In genomic region chr6:49821961-49822870, GRCm38 (mm10) we compare ENCODE assay signal across 8 mouse cellular contexts. TPM values are rescaled to one million over a fixed set of nuclear protein-coding genes. Genes with fewer than 3 reads are reported as not detected.
A peak's percentile ranks its signal among the peaks of the same experiment; 100 is the strongest.
DNase-seq lines count a peak whose midpoint lies in the region; ATAC-seq and TF ChIP-seq lines count a peak whose summit lies in the region.

Gene Npy, plus strand, starts transcription at chr6:49822710.

- intact Hi-C loops in heart, adult 2 months (cut with DNase I): no loop called here
- intact Hi-C loops in left cerebral cortex, postnatal 4 days (cut with DNase I): loop anchor here (10.0 kb wide), 1 partner anchor 297 kb away; no protein-coding TSS in a partner anchor

- no peaks in the 10 kb centered on the region for H3K9me3 ChIP-seq in forebrain, postnatal 0 days (ENCODE audit: low read length)
- H3K9me3 ChIP-seq in intestine, embryonic 16.5 days (ENCODE audit: control insufficient read depth, low read length): no peaks in the 10 kb centered on the region
- no peaks in the 10 kb centered on the region for H3K9me3 ChIP-seq in midbrain, embryonic 12.5 days

- 1% methylated on average over 66 of the region's 66 CpGs for WGBS in heart, adult 2 months
- WGBS in forebrain, postnatal 0 days: 1% methylated on average over 66 of the region's 66 CpGs
- under 1% methylated on average over 64 of the region's 66 CpGs for WGBS in intestine, embryonic 16.5 days
- WGBS in midbrain, embryonic 12.5 days: under 1% methylated on average over 66 of the region's 66 CpGs

- peak; percentile 75 for ATAC-seq in forebrain, postnatal 0 days
- ATAC-seq in intestine, embryonic 16.5 days: peak; percentile 36; the same call in 1 of the 2 replicates
- ATAC-seq in midbrain, embryonic 12.5 days (ENCODE audit: low FRiP score, low read depth): peak; percentile 62

- no peak within 1 kb of the TSS for H3K9ac ChIP-seq in heart, adult 2 months (ENCODE audit: low read depth, low read length)
- H3K9ac ChIP-seq in forebrain, postnatal 0 days: peak within 1 kb of the TSS; percentile 51
- peak within 1 kb of the TSS; percentile 34 for H3K9ac ChIP-seq in intestine, embryonic 16.5 days (ENCODE audit: low read depth, low read length)
- H3K9ac ChIP-seq in midbrain, embryonic 12.5 days (replicated peaks): peak within 1 kb of the TSS; percentile 45

- peaks cover 16% of the 10 kb centered on the region for H3K27me3 ChIP-seq in heart, adult 2 months (ENCODE audit: control insufficient read depth, insufficient read depth, low read length)
- peaks cover 34% of the 10 kb centered on the region for H3K27me3 ChIP-seq in forebrain, postnatal 0 days (ENCODE audit: insufficient read depth, low read length)
- H3K27me3 ChIP-seq in intestine, embryonic 16.5 days (replicated peaks; ENCODE audit: control insufficient read depth, insufficient read depth, low read length): peaks cover 28% of the 10 kb centered on the region
- H3K27me3 ChIP-seq in midbrain, embryonic 12.5 days: peaks cover 57% of the 10 kb centered on the region

- no peaks in the 10 kb centered on the region for H3K36me3 ChIP-seq in heart, adult 2 months (ENCODE audit: control insufficient read depth, insufficient read depth, low read length)
- no peaks in the 10 kb centered on the region for H3K36me3 ChIP-seq in forebrain, postnatal 0 days (ENCODE audit: insufficient read depth)
- no peaks in the 10 kb centered on the region for H3K36me3 ChIP-seq in intestine, embryonic 16.5 days (ENCODE audit: control insufficient read depth, insufficient read depth, low read length)
- no peaks in the 10 kb centered on the region for H3K36me3 ChIP-seq in midbrain, embryonic 12.5 days

- TF ChIP-seq POLR2A in heart, adult 2 months (IDR thresholded peaks at IDR 0.05; ENCODE audit: insufficient read depth, low read depth, low read length): no peak
- TF ChIP-seq POLR2A in bone marrow macrophage, adult 2 months (IDR thresholded peaks at IDR 0.05; ENCODE audit: borderline replicate concordance, low read depth, low read length): no peak

- peak; percentile 11 to 28 for DNase-seq in heart, adult 2 months
- no peak for DNase-seq in heart, adult 9 months (ENCODE audit: low spot score in 2 of 2)
- peak; percentile 59 for DNase-seq in forebrain, postnatal 0 days
- DNase-seq in left cerebral cortex, postnatal 4 days: peak; percentile 15
- DNase-seq in thymus, postnatal 25 days: peak; percentile 11

- H3K4me3 ChIP-seq in heart, adult 2 months: peak within 1 kb of the TSS; percentile 32
- peak within 1 kb of the TSS; percentile 69 for H3K4me3 ChIP-seq in bone marrow macrophage, adult 2 months (ENCODE audit: insufficient read depth, low read length)
- H3K4me3 ChIP-seq in forebrain, postnatal 0 days (ENCODE audit: low read depth, low read length): peak within 1 kb of the TSS; percentile 39
- H3K4me3 ChIP-seq in intestine, embryonic 16.5 days (ENCODE audit: low read length): peak within 1 kb of the TSS; percentile 53
- H3K4me3 ChIP-seq in midbrain, embryonic 12.5 days: peak within 1 kb of the TSS; percentile 43

- no peaks in the 10 kb centered on the region for H3K4me1 ChIP-seq in heart, adult 2 months (ENCODE audit: control insufficient read depth, insufficient read depth, low read length)
- no peaks in the 10 kb centered on the region; the same call in 1 of the 2 replicates for H3K4me1 ChIP-seq in bone marrow macrophage, adult 2 months (ENCODE audit: control insufficient read depth, insufficient read depth, low read length)
- peaks cover 3% of the 10 kb centered on the region for H3K4me1 ChIP-seq in forebrain, postnatal 0 days (ENCODE audit: insufficient read depth)
- peaks cover 11% of the 10 kb centered on the region for H3K4me1 ChIP-seq in intestine, embryonic 16.5 days (ENCODE audit: control insufficient read depth, insufficient read depth, low read length)
- H3K4me1 ChIP-seq in midbrain, embryonic 12.5 days: peaks cover 14% of the 10 kb centered on the region

- peak within 1 kb of the TSS; percentile 67 for H3K4me2 ChIP-seq in forebrain, postnatal 0 days (ENCODE audit: low read depth)
- H3K4me2 ChIP-seq in intestine, embryonic 16.5 days (ENCODE audit: low read depth, low read length): peak within 1 kb of the TSS; percentile 83
- H3K4me2 ChIP-seq in midbrain, embryonic 12.5 days (replicated peaks): peak within 1 kb of the TSS; percentile 80

- no peak within 1 kb of the TSS for H3K27ac ChIP-seq in heart, adult 2 months
- H3K27ac ChIP-seq in bone marrow macrophage, adult 2 months (ENCODE audit: insufficient read depth, low read depth, low read length): no peak within 1 kb of the TSS
- H3K27ac ChIP-seq in forebrain, postnatal 0 days (ENCODE audit: low read depth, low read length): no peak within 1 kb of the TSS; the same call in 1 of the 2 replicates
- H3K27ac ChIP-seq in intestine, embryonic 16.5 days (ENCODE audit: low read length): no peak within 1 kb of the TSS
- no peak within 1 kb of the TSS for H3K27ac ChIP-seq in midbrain, embryonic 12.5 days (replicated peaks)

- no peak for TF ChIP-seq CTCF in heart, adult 2 months (IDR thresholded peaks at IDR 0.05)
- TF ChIP-seq CTCF in bone marrow macrophage, adult 2 months (IDR thresholded peaks at IDR 0.05; ENCODE audit: low read depth, low read length): no peak
- 0 out of 2 replicates have a peak, but pooled peaks have one; percentile 4 for TF ChIP-seq CTCF in forebrain, postnatal 0 days (IDR thresholded peaks at IDR 0.05; ENCODE audit: low read depth)

- TF ChIP-seq EP300 in heart, adult 2 months (IDR thresholded peaks at IDR 0.05; ENCODE audit: insufficient read depth, low read depth, low read length): no peak

- H3K79me2 ChIP-seq in heart, adult 2 months (replicated peaks; ENCODE audit: control insufficient read depth, insufficient read depth, low read length): no peaks in the 10 kb centered on the region

RNA-seq across cellular contexts. Expression of gene Npy, which starts in this region (rescaled TPM):
- not detected for total RNA-seq in heart, adult 2 months (2021)
- 5.3 and 7.1 TPM in 2 replicates for polyA plus RNA-seq in heart, adult 2 months (2012; rRNA removed)
- polyA plus RNA-seq in bone marrow macrophage, adult 2 months (2012; ENCODE audit: insufficient read depth, insufficient read length, missing spikeins): 40.9 and 42.7 TPM in 2 replicates
- 208 and 285 TPM in 2 replicates for total RNA-seq in forebrain, postnatal 0 days (2014; rRNA removed)
- 323 and 643 TPM in 2 replicates for polyA plus RNA-seq in forebrain, postnatal 0 days (2015; fragmentation: Nextera tagmentation; extraction: Ambion mirVana)
- 4.9 and 6.5 TPM in 2 replicates for polyA plus RNA-seq in intestine, embryonic 16.5 days (2015; fragmentation: Nextera tagmentation; extraction: Ambion mirVana)
- 100 to 1,000 TPM; 161 to 165 TPM for total RNA-seq in left cerebral cortex, postnatal 4 days (2021)
- polyA plus RNA-seq in midbrain, embryonic 12.5 days (2016; fragmentation: Nextera tagmentation; extraction: Ambion mirVana): 14.6 and 19.5 TPM in 2 replicates

Comparison
In these comparisons a context has a peak if more than half of its experiments do, and no peak if none do; other contexts are left out.
1. RNA of gene Npy (total RNA-seq): 208 to 285 TPM in forebrain, postnatal 0 days and 161 to 165 TPM in left cerebral cortex, postnatal 4 days; not detected in heart, adult 2 months; every median in the first group is over 100 times any median in the second.
2. DNase-seq: peak in heart, adult 2 months (2 of 2), forebrain, postnatal 0 days (single experiment), left cerebral cortex, postnatal 4 days (single experiment) and thymus, postnatal 25 days (single experiment); none in heart, adult 9 months (0 of 2).
3. Peak in every context shown above with its lines, with median percentiles within 50 percentile points of each other: H3K4me3 ChIP-seq, ATAC-seq and H3K4me2 ChIP-seq.